Mouse (Mus musculus): ENCODE results near the gene 1700020N01Rik. TPM values are rescaled to one million over a fixed set of nuclear protein-coding genes. Genes with fewer than 3 reads are reported as not detected.

1700020N01Rik gene
- polyA plus RNA-seq, 1 experiment from 2014 or later: not detected

DNA sequence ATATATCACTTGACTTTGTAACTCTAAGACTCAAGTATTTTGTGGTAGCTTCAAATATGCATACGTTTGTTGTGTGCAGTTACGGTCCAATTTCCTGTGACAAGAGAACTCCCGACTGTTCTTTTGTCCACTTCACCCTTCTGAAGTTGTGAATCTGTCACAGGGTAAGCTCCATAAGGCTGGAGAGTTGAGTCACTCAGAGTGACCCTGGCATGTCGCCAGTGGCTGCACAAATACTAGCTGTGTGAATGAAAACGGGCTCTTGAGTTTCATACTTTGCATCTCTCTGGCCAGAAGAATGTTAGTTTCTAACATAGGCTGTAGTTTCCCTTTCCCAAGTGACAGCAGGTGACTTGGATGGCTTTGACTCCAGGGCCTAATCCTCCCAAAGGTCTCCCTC is 14.0 kb downstream of the 1700020N01Rik start:
- no peaks in the 10 kb centered on the region for H3K9me3 ChIP-seq (replicated peaks)
- H3K27ac ChIP-seq: no peak overlapping the region
- H3K4me1 ChIP-seq: 0 out of 2 replicates have a peak, but pooled peaks cover 6% of the 10 kb centered on the region
- H3K4me2 ChIP-seq (replicated peaks): no peak overlapping the region
- no peaks in the 10 kb centered on the region for H3K27me3 ChIP-seq
- H3K4me3 ChIP-seq: no peak overlapping the region
- no peak for ATAC-seq (ENCODE audit: low FRiP score)
- WGBS: 60% methylated on average over 5 of the region's 5 CpGs
- H3K36me3 ChIP-seq: no peaks in the 10 kb centered on the region
- H3K9ac ChIP-seq: no peak overlapping the region

DNA sequence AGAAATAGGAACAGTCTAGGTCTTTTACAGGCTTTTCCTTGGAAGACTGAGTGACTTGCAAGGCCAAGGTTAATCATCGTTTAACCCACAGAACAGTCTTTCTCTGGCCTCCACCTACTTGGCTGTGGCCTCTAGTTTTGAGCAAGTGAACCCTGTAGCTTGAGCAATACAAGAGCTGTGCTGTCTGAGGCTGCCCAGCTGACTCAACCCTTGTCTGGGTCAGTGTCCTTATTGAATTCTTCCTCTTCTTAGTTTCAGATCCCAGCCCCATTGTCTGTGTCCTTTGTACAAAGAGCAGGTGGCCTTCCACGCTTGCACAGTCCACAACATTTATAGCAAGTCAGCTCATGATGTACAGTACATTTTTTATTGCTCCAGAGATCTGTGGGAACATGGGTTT is 16.6 kb downstream of the 1700020N01Rik start:
- WGBS: 61% methylated on average over 2 of the region's 2 CpGs
- no peak for ATAC-seq (ENCODE audit: low FRiP score)
- no peak overlapping the region for H3K4me2 ChIP-seq (replicated peaks)
- H3K9ac ChIP-seq: no peak overlapping the region
- H3K27ac ChIP-seq: no peak overlapping the region
- H3K4me3 ChIP-seq: no peak overlapping the region
- H3K9me3 ChIP-seq (replicated peaks): no peaks in the 10 kb centered on the region
- no peaks in the 10 kb centered on the region for H3K36me3 ChIP-seq
- no peaks in the 10 kb centered on the region for H3K27me3 ChIP-seq
- 0 out of 2 replicates have a peak, but pooled peaks cover 6% of the 10 kb centered on the region for H3K4me1 ChIP-seq

DNA sequence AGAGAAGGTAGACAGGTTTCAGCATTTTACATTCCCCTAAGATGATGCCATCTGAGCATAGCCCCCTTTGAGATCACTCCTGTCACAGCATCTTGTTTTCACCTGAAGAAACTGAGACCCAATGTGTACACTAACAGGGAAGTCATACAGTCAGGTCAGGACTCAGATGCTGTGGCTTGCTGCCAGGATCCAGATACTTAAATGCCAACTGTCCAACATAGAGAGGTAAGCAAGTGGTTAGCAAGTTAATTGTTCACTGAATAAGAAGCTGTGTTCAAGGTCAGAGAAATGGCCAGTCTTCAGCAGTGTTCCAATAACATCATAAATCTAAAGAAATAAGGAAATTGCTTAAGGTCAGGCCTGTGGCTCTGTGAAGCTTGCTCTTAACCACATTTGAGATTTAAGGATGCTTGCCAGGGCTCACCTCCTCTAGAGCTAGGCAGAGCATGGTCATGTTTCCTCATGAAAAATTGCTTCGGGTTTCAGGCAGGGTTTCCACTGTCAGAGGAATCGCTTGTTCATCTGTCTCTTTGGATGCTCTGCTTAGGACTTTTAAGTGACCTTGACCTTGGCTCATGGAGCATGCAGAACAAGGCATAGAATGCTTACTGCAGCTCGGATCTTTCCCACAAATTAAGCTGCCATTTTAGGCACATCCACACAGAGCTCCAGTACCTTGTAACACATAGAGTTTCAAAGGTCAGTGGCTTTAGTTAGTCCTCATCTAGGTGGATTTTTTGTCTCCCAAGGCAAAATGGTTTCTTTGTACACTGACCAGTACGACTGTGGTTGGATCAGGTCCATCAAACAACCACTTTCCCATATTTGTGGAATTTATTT is 20.3 kb downstream of the 1700020N01Rik start:
- Histone ChIP-seq H3K4me2 (replicated peaks) (no peak overlapping the region), H3K9ac (no peak overlapping the region), H3K36me3 (no peaks in the 10 kb centered on the region), H3K9me3 (replicated peaks) (no peaks in the 10 kb centered on the region), H3K27me3 (no peaks in the 10 kb centered on the region), H3K27ac (no peak overlapping the region), H3K4me3 (no peak overlapping the region), H3K4me1 (no peaks in the 10 kb centered on the region)
- no peak for ATAC-seq (ENCODE audit: low FRiP score)
- WGBS: 84% methylated on average over 4 of the region's 4 CpGs

DNA sequence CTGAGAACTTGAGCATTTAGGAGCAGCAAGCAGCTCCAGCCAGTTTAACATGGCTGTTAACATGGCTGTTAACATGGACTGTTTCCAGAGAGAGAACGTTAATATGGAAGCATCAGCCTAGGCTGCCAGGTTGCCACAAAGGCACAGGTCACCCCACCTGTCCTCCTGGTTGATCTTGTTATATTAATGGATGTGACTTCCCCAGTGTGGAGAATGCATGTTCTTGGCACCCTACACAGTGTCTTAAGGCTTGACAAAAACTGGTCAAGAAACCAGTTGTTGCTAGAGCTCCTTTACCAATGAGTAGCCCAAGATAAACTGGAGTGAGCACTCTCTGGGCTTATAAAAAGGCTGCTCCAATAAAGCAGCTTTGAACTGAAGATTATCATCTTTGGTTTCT is 21.6 kb downstream of the 1700020N01Rik start:
- Histone ChIP-seq H3K4me1 (no peaks in the 10 kb centered on the region), H3K36me3 (no peaks in the 10 kb centered on the region), H3K4me3 (no peak overlapping the region), H3K9me3 (replicated peaks) (no peaks in the 10 kb centered on the region), H3K9ac (no peak overlapping the region), H3K27ac (no peak overlapping the region), H3K27me3 (no peaks in the 10 kb centered on the region), H3K4me2 (replicated peaks) (no peak overlapping the region)
- ATAC-seq (ENCODE audit: low FRiP score): no peak
- 95% methylated on average over 1 of the region's 1 CpGs for WGBS

DNA sequence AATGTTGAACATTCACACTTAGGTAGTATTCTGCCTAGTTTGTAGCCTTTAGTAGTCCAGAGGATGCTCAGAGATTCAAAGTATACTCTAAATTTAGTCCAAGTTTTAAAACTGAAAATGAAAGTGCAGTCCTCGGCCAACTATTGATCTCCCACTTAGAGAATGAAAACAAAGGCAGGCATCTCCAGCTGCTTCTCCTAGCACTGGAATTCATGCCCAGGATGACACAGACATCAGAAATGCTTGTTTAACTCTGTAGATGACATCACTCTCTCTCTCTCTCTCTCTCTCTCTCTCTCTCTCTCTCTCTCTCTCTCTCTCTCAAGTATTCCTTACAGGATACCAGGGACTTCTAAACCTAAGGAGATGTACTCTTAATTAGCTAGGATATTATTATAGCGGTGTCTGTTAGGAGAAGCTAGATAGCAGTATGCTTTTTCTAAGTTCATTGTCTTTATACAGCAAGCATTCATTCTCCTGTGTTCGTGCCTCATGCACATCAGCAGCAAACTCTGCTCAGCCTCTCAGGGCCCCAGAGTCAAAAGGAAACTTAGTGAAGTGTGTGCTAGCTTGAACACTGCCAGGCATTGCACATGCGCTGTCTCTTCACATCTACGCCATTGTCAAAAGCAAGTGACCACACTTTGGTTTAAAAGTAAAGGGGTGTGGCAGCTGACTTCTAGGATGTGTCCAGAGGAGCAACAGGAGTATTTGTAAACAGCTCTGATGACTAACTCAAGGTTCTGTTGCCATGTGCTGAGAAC is 26.0 kb downstream of the 1700020N01Rik start:
- Histone ChIP-seq H3K4me1 (no peaks in the 10 kb centered on the region), H3K9ac (no peak overlapping the region), H3K9me3 (replicated peaks) (no peaks in the 10 kb centered on the region), H3K27ac (no peak overlapping the region), H3K27me3 (no peaks in the 10 kb centered on the region), H3K36me3 (no peaks in the 10 kb centered on the region), H3K4me3 (no peak overlapping the region), H3K4me2 (replicated peaks) (no peak overlapping the region)
- 76% methylated on average over 5 of the region's 5 CpGs for WGBS
- no peak for ATAC-seq (ENCODE audit: low FRiP score)

DNA sequence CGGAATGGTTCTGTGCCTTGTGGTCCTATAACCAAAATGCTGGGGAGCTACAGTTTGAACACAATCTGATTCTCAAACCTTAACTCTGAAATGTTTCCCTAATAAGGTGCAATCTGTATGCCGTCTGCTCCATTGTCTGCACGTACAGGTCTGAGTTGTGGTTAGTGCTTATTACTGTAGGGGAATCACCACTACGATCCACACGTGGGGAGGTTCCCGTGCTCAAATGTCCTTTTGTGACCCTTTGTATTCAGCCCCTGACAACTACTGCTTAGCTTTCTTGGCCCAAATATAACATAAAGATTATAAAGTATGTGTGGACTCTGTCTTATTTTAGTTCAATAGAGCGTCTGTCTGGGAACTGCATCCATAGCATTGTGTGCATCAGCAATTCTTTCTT is 29.1 kb downstream of the 1700020N01Rik start:
- 82% methylated on average over 7 of the region's 7 CpGs for WGBS
- H3K36me3 ChIP-seq: no peaks in the 10 kb centered on the region
- H3K4me3 ChIP-seq: no peak overlapping the region
- ATAC-seq (ENCODE audit: low FRiP score): no peak
- H3K9ac ChIP-seq: no peak overlapping the region
- no peak overlapping the region for H3K27ac ChIP-seq
- H3K9me3 ChIP-seq (replicated peaks): no peaks in the 10 kb centered on the region
- H3K4me2 ChIP-seq (replicated peaks): no peak overlapping the region
- H3K4me1 ChIP-seq: no peaks in the 10 kb centered on the region
- H3K27me3 ChIP-seq: no peaks in the 10 kb centered on the region

DNA sequence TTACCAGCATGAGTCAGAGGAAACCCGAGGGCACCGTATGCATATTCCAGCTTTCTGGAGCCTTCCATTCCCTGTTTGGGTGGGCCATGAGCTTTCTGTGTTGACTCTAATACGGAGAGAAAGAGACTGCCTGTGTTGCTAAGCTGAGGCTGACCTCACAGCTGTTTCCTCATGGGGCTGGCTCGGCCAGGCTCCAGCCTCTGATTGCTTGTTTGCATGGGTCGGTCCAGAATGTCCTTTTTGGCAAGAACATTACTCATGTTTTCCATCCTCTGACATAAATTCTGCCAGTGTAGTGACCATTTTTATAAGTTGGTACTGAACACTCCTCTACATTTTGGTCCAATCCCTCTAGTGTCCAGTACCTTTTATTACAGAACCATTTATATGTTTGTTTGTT is 35.6 kb downstream of the 1700020N01Rik start:
- H3K27ac ChIP-seq: no peak overlapping the region
- no peaks in the 10 kb centered on the region for H3K9me3 ChIP-seq (replicated peaks)
- ATAC-seq (ENCODE audit: low FRiP score): no peak
- H3K4me2 ChIP-seq (replicated peaks): no peak overlapping the region
- WGBS: 73% methylated on average over 5 of the region's 5 CpGs
- no peaks in the 10 kb centered on the region for H3K4me1 ChIP-seq
- no peak overlapping the region for H3K9ac ChIP-seq
- no peaks in the 10 kb centered on the region for H3K36me3 ChIP-seq
- H3K4me3 ChIP-seq: no peak overlapping the region
- H3K27me3 ChIP-seq: no peaks in the 10 kb centered on the region

DNA sequence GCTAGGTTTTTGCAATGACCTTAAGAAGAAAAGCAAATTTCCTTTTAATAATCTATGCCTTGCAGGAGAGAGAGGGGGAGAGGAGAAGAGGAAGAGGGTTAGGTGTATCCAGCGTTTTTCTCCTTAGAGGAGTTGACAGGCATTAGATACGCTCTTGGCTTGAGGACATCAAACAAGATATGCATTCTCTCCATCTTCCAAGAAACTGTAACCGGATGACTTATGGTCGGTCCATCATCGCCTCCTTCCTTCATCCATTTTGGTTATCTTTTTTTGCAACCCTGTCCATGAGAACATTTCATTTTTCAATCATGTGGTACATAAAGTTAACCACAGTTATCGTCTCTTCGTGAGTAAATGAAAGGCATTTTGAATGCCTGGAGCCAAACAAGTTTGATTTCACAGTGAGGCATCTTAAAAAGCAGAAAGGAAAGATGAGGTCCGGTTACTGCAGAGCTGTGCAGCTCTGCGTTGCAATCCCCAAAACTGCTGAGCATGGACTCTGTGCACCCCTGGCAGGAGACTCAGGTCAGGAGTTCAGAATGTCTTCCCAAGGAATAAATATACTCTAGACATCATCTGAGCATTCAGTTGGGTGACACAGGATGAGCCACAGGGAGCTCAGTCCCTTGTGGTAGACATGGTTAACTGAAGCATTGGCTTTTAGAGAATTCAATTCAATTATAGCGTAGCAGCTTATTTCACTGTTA is 36.2 kb downstream of the 1700020N01Rik start:
- ATAC-seq (ENCODE audit: low FRiP score): no peak
- Histone ChIP-seq H3K36me3 (no peaks in the 10 kb centered on the region), H3K4me1 (no peaks in the 10 kb centered on the region), H3K4me3 (no peak overlapping the region), H3K9ac (no peak overlapping the region), H3K4me2 (replicated peaks) (no peak overlapping the region), H3K27ac (no peak overlapping the region), H3K9me3 (replicated peaks) (no peaks in the 10 kb centered on the region), H3K27me3 (no peaks in the 10 kb centered on the region)
- 88% methylated on average over 10 of the region's 10 CpGs for WGBS

DNA sequence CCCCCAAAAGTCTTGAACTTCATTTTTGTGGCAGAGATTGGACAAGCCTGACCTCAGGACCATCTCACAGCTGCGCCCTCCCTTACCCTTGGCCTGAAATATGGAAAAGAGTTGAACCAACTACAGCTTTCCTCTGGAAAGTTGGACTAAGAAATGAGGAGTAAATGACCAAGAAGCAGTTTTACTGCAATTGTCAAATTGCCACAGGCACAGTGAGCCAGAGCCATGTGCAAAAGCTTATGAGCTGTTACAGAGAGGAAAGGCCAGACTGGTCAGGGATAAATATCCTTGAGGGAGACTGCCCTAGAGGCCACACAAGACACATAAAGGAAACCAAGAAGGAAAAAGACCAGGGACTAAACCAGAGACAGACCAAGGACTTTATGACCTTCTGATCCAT is 38.5 kb downstream of the 1700020N01Rik start:
- 79% methylated on average over 1 of the region's 1 CpGs for WGBS

DNA sequence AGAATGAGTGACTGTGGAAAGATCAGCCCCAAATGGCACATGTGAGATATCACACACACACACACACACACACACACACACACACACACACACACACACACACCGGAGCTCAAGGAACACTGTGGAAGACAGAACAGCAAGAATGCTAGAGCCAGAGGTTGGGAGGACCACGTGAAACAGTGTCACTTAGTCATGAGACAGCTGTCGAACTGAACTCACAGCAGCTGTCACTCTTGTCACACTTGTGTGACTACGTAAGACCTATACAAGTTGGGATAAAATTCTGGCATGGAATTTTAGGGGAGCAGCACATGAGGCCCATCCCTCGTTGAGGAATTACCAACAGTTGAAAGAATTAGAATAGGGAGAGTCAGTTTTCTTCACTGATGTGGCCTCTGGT is 39.7 kb downstream of the 1700020N01Rik start:
- WGBS: 78% methylated on average over 5 of the region's 5 CpGs
- Histone ChIP-seq H3K4me3 (no peak overlapping the region), H3K27me3 (no peaks in the 10 kb centered on the region), H3K9me3 (replicated peaks) (no peaks in the 10 kb centered on the region), H3K9ac (no peak overlapping the region), H3K36me3 (no peaks in the 10 kb centered on the region), H3K4me2 (replicated peaks) (no peak overlapping the region), H3K4me1 (0 out of 2 replicates have a peak, but pooled peaks cover 4% of the 10 kb centered on the region), H3K27ac (no peak overlapping the region)
- no peak for ATAC-seq (ENCODE audit: low FRiP score)

More for the DNA sequence above, 38.5 kb downstream of the 1700020N01Rik start:
- H3K36me3 ChIP-seq: no peaks in the 10 kb centered on the region
- H3K27me3 ChIP-seq: no peaks in the 10 kb centered on the region
- H3K27ac ChIP-seq: no peak overlapping the region
- H3K4me1 ChIP-seq: no peaks in the 10 kb centered on the region
- ATAC-seq (ENCODE audit: low FRiP score): no peak
- H3K4me3 ChIP-seq: no peak overlapping the region
- H3K4me2 ChIP-seq (replicated peaks): no peak overlapping the region
- H3K9me3 ChIP-seq (replicated peaks): no peaks in the 10 kb centered on the region
- no peak overlapping the region for H3K9ac ChIP-seq

DNA sequence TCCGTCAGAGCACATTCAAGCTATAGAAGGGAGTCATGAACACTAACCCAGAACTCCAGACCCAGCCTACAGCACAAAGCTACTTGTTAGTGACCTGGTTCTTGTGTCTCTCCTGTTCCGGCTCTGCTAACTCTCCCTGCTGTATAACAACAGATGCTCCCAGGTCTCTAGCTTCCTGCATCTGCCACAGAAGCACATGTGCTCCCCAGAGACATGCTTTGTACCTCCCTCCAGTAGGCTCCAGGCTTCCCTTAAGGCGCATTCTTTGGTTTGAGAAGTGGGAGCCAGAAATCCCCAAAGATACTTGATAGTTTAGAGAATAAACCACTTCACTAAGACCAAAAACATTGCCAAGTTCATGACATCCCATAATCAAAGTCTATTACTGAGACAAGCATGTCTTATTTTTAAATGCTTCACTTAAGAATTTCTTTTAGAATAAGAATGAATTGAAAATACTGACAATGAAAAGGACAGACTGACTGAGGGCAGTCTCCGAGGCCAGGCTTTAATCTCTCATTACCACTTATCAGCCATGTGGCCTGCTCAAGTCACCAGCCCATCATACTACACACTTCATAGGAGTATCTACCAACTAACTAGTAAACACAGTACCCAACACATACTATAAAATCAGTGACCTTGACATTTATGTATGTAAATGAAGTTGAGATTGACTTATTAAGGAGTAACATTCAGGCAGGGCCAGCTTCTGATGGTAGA is 43.2 kb downstream of the 1700020N01Rik start:
- ATAC-seq (ENCODE audit: low FRiP score): no peak

DNA sequence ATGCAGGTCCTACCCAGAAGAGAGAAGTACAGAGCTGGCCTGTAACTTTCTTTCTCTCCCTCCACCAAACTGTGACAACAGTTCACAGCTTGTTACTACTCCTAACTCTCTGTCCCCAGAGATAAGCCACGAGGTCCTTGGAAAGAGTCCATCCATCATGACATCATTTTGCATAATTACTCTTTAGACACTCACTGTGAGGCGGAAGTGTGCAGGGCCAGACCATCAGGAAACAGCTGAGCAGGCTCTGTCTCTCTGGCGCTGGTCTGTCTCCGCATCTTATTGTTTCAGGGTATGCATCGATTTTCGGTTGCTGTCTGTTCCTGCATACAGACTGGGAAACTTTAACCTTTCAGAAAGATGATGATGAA is 43.8 kb downstream of the 1700020N01Rik start:
- Histone ChIP-seq H3K4me2 (replicated peaks) (no peak overlapping the region), H3K4me3 (no peak overlapping the region), H3K9ac (no peak overlapping the region), H3K4me1 (0 out of 2 replicates have a peak, but pooled peaks cover 4% of the 10 kb centered on the region), H3K27ac (no peak overlapping the region), H3K27me3 (no peaks in the 10 kb centered on the region), H3K9me3 (replicated peaks) (no peaks in the 10 kb centered on the region), H3K36me3 (no peaks in the 10 kb centered on the region)
- 0 out of 2 replicates have a peak, but pooled peaks have one; percentile 29 for ATAC-seq (ENCODE audit: low FRiP score)
- 59% methylated on average over 6 of the region's 6 CpGs for WGBS

More for the DNA sequence above, 43.2 kb downstream of the 1700020N01Rik start:
- no peaks in the 10 kb centered on the region for H3K27me3 ChIP-seq
- 87% methylated on average over 4 of the region's 4 CpGs for WGBS
- H3K4me3 ChIP-seq: no peak overlapping the region
- H3K27ac ChIP-seq: no peak overlapping the region
- 0 out of 2 replicates have a peak, but pooled peaks cover 4% of the 10 kb centered on the region for H3K4me1 ChIP-seq
- H3K9ac ChIP-seq: no peak overlapping the region
- no peaks in the 10 kb centered on the region for H3K9me3 ChIP-seq (replicated peaks)
- H3K36me3 ChIP-seq: no peaks in the 10 kb centered on the region
- H3K4me2 ChIP-seq (replicated peaks): no peak overlapping the region

Measured in hindbrain, embryonic 12.5 days (tissue).